Mouse (Mus musculus): Measurements from ENCODE around the gene Rgs12. TPM values are rescaled to one million over a fixed set of nuclear protein-coding genes. Genes with fewer than 3 reads are reported as not detected.
A peak's percentile ranks its signal among the peaks of the same experiment; 100 is the strongest.

Gene Rgs12
- polyA plus RNA-seq, 1 experiment from 2014 or later = 44.8 TPM

- Histone ChIP-seq H3K27ac (replicated peaks) (no peak overlapping the region), H3K9ac (no peak overlapping the region), H3K36me3 (peaks cover 12% of the 10 kb centered on the region; the same call in 1 of the 2 replicates), H3K4me1 (replicated peaks) (peaks cover 12% of the 10 kb centered on the region; the same call in 1 of the 2 replicates), H3K9me3 (no peaks in the 10 kb centered on the region), H3K27me3 (no peaks in the 10 kb centered on the region), H3K4me3 (no peak overlapping the region), H3K4me2 (no peak overlapping the region)
- WGBS = 93% methylated on average over 11 of the region's 11 CpGs
- no peak for ATAC-seq (ENCODE audit: low FRiP score, low read depth)
Measured at GRCm38 (mm10) chr5:35073235-35073634, 124.0 kb downstream of the Rgs12 start.

GRCm38 (mm10) chr5:35073992-35074391 lies 124.7 kb downstream of the Rgs12 start:
- H3K36me3 ChIP-seq = peaks cover 12% of the 10 kb centered on the region; the same call in 1 of the 2 replicates
- 66% methylated on average over 9 of the region's 9 CpGs for WGBS
- ATAC-seq (ENCODE audit: low FRiP score, low read depth) = no peak
- no peak overlapping the region for H3K4me2 ChIP-seq
- no peak overlapping the region for H3K4me3 ChIP-seq
- H3K4me1 ChIP-seq (replicated peaks) = peaks cover 12% of the 10 kb centered on the region; the same call in 1 of the 2 replicates
- no peaks in the 10 kb centered on the region for H3K9me3 ChIP-seq
- H3K27ac ChIP-seq (replicated peaks) = no peak overlapping the region
- H3K27me3 ChIP-seq = peaks cover 4% of the 10 kb centered on the region; the same call in 1 of the 2 replicates
- no peak overlapping the region for H3K9ac ChIP-seq

GRCm38 (mm10) chr5:35076369-35076768 lies 127.1 kb downstream of the Rgs12 start:
- peaks cover 9% of the 10 kb centered on the region; the same call in 1 of the 2 replicates for H3K27me3 ChIP-seq
- no peak for ATAC-seq (ENCODE audit: low FRiP score, low read depth)
- 92% methylated on average over 1 of the region's 1 CpGs for WGBS
- H3K36me3 ChIP-seq = peaks cover 12% of the 10 kb centered on the region; the same call in 1 of the 2 replicates
- 0 out of 2 replicates have a peak, but pooled peaks cover 3% of the 10 kb centered on the region for H3K4me1 ChIP-seq (replicated peaks)
- no peak overlapping the region for H3K4me2 ChIP-seq
- no peak overlapping the region for H3K4me3 ChIP-seq
- no peaks in the 10 kb centered on the region for H3K9me3 ChIP-seq
- H3K27ac ChIP-seq (replicated peaks) = no peak overlapping the region
- no peak overlapping the region for H3K9ac ChIP-seq

GRCm38 (mm10) chr5:35079101-35079500 lies 129.9 kb downstream of the Rgs12 start:
- Histone ChIP-seq H3K27ac (replicated peaks) (no peak overlapping the region), H3K4me1 (replicated peaks) (no peaks in the 10 kb centered on the region), H3K9ac (no peak overlapping the region), H3K27me3 (peaks cover 9% of the 10 kb centered on the region; the same call in 1 of the 2 replicates), H3K4me3 (no peak overlapping the region), H3K9me3 (no peaks in the 10 kb centered on the region), H3K36me3 (peaks cover 12% of the 10 kb centered on the region; the same call in 1 of the 2 replicates), H3K4me2 (no peak overlapping the region)
- WGBS = 36% methylated on average over 18 of the region's 18 CpGs
- no peak for ATAC-seq (ENCODE audit: low FRiP score, low read depth)

- no peak for ATAC-seq (ENCODE audit: low FRiP score, low read depth)
- Histone ChIP-seq H3K9me3 (no peaks in the 10 kb centered on the region), H3K4me3 (no peak overlapping the region), H3K27me3 (no peaks in the 10 kb centered on the region), H3K36me3 (no peaks in the 10 kb centered on the region), H3K4me2 (no peak overlapping the region), H3K9ac (no peak overlapping the region), H3K27ac (replicated peaks) (no peak overlapping the region), H3K4me1 (replicated peaks) (no peaks in the 10 kb centered on the region)
- 77% methylated on average over 3 of the region's 3 CpGs for WGBS
Measured at GRCm38 (mm10) chr5:35084913-35085312, 135.7 kb downstream of the Rgs12 start.

- Histone ChIP-seq H3K27ac (replicated peaks) (no peak overlapping the region), H3K36me3 (peaks cover 21% of the 10 kb centered on the region), H3K27me3 (no peaks in the 10 kb centered on the region), H3K9me3 (no peaks in the 10 kb centered on the region), H3K4me3 (no peak overlapping the region), H3K4me2 (no peak overlapping the region), H3K4me1 (replicated peaks) (no peaks in the 10 kb centered on the region), H3K9ac (no peak overlapping the region)
- WGBS = 70% methylated on average over 9 of the region's 9 CpGs
- no peak for ATAC-seq (ENCODE audit: low FRiP score, low read depth)
Measured at GRCm38 (mm10) chr5:35088785-35089613, 139.8 kb downstream of the Rgs12 start.

Small RNA genes within 50 kb of the gene (microRNA-seq; reads per million reads assigned to microRNA genes)
- gene Mir3097 = 11.6 reads per million, percentile 29 among the genes with 10 or more reads in this experiment

Other genes with a start within 250 kb of the Rgs12 start
- 13.8 and 14.4 TPM in 2 replicates for gene Htt, start 187.7 kb upstream of the Rgs12 start, polyA plus RNA-seq (2015; fragmentation: Nextera tagmentation; extraction: Ambion mirVana)
- gene Msantd1, start 41.4 kb upstream of the Rgs12 start, polyA plus RNA-seq (2015; fragmentation: Nextera tagmentation; extraction: Ambion mirVana) = 4.4 and 5.2 TPM in 2 replicates
- 0.34 and 0.70 TPM in 2 replicates for gene Hgfac, start 92.1 kb downstream of the Rgs12 start, polyA plus RNA-seq (2015; fragmentation: Nextera tagmentation; extraction: Ambion mirVana)
- gene Dok7, start 107.3 kb downstream of the Rgs12 start, polyA plus RNA-seq (2015; fragmentation: Nextera tagmentation; extraction: Ambion mirVana) = 8.7 and 11.6 TPM in 2 replicates
- gene Lrpap1, start 156.3 kb downstream of the Rgs12 start, polyA plus RNA-seq (2015; fragmentation: Nextera tagmentation; extraction: Ambion mirVana) = 145 and 146 TPM in 2 replicates